Mouse (Mus musculus): ENCODE measurements at regions not wholly inside any gene's neighbourhood (a gene's known extent, or its start where the extent isn't known, plus 50 kb on each side); places are given as distances from the start of the nearest gene placed in this dataset.

DNA sequence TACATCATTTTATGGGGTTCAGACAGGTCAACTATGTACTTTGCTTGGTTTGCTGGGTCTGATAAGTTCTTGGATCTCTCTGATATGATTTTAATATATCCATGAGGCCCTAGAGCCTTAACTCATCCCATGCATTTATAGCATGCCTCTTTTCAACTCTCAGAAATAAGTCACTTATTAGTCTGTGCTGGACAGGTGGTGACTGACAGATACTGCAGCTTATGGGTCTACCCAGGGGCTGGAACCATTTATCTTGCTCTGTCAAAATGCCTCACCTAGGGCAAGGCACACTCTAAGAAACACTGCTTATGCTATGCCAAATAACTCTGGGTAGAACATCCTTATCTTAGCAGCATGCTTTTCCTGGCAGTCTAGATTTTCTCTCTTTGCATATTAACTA lies 225.6 kb downstream of the Mbnl1 start:
- DNase-seq, result no peak

GRCm38 (mm10) chr3:60707139-60707538 lies 234.5 kb downstream of the Mbnl1 start:
- no peak for DNase-seq

- DNase-seq, result no peak
Measured at GRCm38 (mm10) chr3:60712896-60713295, 240.3 kb downstream of the Mbnl1 start.

GRCm38 (mm10) chr3:60720322-60720721 lies 247.7 kb downstream of the Mbnl1 start:
- DNase-seq, result no peak

GRCm38 (mm10) chr3:60731331-60731730 lies 258.7 kb downstream of the Mbnl1 start:
- no peak for DNase-seq

DNA sequence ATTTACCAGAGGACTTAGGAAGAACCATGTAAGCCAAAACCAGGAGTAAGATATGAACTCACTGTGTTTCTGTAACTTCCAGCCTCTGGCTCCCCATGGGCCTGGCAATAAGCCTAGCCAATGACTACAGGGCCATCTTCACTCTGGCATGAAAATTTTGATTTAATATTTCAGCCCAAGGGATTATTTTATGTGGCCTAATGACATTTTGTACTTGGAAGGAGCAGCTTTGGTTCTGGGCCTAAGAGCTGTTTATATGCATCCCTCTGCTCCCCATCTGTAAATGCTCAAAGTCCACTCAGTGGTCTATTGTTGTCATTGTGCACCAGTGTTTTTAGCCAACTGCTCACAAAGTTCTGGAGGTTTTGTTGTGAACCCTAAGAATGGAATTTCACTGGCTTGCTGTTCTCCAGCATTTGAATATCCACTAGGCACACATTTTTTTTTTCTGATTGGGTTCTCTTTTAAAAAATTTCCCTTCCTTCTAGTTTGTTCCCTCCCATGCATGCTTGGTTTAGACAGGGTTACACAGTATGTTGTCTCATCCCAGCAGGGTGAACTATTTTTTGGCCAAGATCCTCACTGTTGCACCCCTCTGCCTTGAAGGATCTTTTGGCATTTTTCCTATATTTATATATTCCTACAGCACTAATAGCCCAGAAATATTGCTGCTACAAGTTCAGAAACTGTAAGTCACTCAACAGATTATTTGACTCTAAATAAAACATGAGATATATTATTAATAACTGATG lies 261.9 kb upstream of the P2ry1 start:
- DNase-seq, result peak; percentile 15

DNA sequence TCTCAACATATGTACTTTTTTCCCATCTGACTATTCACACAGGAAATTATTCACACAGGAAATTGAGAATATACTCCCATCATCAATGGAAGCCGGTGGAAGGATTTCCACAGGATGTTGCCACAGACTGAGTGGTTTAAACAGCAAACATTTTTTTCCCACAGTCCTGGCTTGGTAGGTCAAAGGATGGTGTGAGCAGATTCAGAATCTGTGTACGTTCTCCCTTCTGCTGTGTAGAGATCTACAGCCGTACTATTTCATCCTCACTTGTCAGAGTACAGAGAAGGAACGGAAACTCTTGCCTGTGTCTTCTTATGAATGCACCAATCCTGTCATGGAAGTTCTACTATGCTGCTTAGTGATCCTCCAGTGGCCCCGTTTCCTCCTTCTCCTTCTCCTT lies 261.2 kb upstream of the P2ry1 start:
- no peak for DNase-seq

DNA sequence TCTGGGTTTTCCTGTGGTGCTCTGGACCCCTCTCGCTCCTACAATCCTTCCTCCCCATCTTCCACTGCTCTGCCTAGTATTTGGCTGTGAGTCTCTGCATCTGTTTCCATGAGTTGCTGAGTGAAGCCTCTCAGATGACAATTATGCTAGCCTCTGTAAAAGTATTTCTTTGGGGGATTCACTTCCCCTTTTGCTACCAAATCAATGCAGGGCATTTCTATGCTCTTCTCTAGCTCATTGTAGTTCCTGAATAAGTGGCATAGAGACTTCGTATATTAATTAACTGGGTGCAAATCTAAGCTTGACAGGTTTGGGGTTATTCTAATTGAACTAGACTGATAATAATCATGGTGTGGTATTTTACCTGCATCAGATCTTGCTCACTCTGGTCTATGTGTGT lies 260.4 kb upstream of the P2ry1 start:
- no peak for DNase-seq

- DNase-seq, result no peak
Measured at GRCm38 (mm10) chr3:60745075-60745474, 257.5 kb upstream of the P2ry1 start.

DNA sequence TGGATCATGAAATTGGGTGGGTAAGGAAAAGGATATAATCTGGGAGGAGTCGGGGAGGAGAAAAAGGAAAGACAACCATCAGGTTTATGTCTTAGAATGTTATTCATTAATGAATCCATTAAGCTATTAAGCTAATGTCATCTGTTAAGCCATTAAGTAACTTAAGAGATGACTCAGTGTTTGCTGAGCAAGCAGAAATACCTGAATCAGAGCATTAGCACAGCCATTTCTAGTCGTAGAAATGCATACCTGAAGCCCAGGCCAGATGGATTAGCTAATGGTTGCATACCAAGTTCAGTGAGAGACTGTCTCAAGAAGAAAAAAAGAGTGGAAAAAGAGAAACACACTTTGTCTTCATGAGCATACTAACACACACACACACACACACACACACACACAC lies 244.0 kb upstream of the P2ry1 start:
- DNase-seq, result no peak

- no peak for DNase-seq
Measured at GRCm38 (mm10) chr3:60759046-60759445, 243.5 kb upstream of the P2ry1 start.

DNA sequence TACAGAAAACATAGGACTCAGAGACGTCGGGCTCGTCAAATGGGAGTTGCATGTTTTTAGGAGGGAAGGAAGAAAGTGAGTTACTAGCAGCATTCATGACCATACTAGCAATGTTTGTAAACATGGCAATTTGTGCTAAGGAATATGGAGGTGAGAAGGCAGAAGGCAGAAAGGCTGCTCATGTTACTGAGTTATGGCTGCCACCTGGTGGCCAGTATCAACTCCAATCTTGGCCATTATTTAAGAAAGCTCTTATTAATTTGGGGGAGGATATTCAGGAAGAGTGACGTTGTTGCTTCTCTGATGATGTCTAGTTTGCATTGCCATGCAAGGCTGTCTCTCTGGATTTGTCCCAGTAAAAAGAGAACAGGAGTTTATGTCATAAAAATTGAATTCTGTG lies 239.7 kb upstream of the P2ry1 start:
- peak; percentile 44 for DNase-seq

DNA sequence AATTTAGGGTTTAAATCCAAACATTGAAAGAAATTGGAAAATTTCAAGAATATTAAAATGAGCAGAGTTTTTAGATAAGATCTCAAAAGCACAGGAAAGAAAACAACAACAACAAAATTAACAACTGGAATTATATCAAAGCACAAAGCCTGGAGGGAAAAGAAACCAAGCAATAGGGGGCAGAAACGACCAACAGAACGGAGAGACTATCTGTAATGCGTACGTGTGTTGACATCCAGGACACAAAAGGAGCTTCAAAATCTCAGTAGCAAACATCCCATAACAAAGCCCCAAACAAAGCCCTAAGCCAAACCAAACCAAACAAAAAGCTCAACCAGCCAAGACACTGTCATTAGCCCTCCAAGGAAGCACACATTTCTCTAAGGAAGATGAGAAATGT lies 237.5 kb upstream of the P2ry1 start:
- no peak for DNase-seq

GRCm38 (mm10) chr3:60768996-60769395 lies 233.6 kb upstream of the P2ry1 start:
- no peak for DNase-seq

DNA sequence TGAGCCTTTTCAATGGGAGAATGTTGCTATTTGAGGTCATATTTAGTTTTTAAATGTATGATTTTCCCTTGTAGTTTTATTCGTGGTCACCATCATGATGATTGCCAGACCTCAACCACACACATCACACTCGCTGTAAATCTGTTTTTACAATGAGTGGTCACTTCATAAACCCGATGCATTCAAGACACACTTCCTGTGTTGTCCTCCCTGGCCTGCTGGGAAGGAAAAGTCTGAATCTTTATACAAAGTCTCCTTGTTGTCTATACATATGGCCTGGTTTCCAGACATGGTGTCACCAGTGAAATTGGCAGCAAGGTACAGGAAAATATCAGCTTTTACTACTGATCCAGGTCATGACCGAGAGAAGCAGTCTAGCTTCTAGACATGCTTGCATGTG lies 230.7 kb upstream of the P2ry1 start:
- DNase-seq, result no peak

DNA sequence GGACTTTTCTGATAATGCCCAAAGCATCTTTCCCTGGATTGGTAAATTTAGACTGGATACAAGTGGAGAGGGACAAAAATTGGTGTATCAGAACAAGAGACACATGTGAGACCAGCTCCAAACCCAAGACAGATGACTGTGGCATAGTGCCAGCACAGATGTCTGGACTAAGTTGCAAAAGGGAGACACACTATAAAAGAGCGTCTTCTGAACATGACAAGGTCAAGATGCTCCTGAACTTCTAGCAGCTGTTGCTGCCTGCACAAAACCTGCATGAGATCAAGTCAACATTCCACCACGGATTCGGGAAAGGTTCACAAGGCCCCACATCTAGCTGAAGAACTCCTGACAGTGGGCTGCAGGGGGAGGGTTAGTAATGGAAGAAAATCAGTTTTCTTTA lies 229.2 kb upstream of the P2ry1 start:
- no peak for DNase-seq

- peak; percentile 11 for DNase-seq
Measured at GRCm38 (mm10) chr3:60785137-60785875, 217.3 kb upstream of the P2ry1 start.

DNA sequence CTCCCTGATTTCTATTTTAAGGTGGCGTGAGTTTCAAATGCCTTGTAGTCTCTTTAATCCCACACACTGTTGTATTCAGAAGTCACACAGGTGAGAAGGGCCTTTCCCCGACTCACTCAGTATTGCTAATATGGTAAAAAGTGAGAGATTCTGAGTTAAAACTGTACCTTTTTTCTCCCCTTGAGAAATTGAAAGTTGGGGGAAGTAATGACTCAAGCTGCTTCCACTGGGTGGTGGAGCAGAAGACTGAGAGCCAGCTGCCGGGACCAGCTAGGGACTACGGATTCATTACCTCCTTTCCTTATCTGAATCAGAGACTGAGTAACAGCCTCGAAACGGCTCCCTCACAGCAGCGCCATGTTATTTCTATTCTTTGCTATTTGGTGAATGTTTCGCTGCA lies 214.6 kb upstream of the P2ry1 start:
- DNase-seq, result no peak

- DNase-seq, result no peak
Measured at GRCm38 (mm10) chr3:60789441-60789840, 213.2 kb upstream of the P2ry1 start.

GRCm38 (mm10) chr3:60792166-60792565 lies 210.4 kb upstream of the P2ry1 start:
- no peak for DNase-seq

DNA sequence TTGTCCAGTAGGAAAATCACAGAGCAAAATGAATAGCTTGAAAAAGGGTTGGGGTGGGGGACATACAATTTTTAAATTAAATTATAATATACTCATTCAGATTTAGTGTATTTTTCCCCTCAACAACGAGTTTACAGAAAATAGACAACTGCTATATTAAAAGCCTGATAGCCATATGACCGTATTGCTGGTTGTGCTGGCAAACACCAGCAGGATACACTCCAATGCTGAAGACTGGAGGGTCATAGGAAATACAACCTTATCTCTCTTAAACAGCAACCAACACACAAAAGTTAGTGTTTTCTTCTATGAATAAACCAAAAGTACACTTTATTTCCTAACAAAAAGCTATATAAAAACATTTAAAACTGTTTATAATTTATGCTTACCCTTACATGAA lies 206.4 kb upstream of the P2ry1 start:
- DNase-seq, result no peak

GRCm38 (mm10) chr3:60797808-60798207 lies 204.8 kb upstream of the P2ry1 start:
- peak; percentile 14 for DNase-seq

DNA sequence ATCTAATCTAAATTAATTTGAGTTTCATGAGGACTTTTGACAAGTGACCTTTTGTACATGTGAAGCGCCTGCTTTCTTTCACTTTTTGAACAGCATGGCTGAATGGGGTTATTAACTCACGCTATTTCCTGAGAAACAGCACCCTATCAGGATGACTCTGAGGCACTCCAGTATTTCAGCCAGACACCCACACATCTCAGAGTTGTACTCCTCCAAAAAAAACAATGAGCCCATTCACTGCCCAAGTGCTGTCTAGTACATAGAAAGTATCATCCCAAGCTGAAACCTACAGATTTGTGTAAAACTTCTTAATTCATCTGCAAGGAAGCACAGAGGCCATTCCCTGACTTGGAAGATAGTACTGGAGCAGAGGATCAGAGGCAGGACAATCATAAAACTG lies 204.1 kb upstream of the P2ry1 start:
- no peak for DNase-seq

GRCm38 (mm10) chr3:60798862-60799261 lies 203.7 kb upstream of the P2ry1 start:
- DNase-seq, result no peak
